Mouse (Mus musculus): ENCODE measurements around the gene Erbb4. TPM values are rescaled to one million over a fixed set of nuclear protein-coding genes. Genes with fewer than 3 reads are reported as not detected.

Erbb4 gene
- polyA plus RNA-seq, 1 experiment: 0.11 TPM

DNA sequence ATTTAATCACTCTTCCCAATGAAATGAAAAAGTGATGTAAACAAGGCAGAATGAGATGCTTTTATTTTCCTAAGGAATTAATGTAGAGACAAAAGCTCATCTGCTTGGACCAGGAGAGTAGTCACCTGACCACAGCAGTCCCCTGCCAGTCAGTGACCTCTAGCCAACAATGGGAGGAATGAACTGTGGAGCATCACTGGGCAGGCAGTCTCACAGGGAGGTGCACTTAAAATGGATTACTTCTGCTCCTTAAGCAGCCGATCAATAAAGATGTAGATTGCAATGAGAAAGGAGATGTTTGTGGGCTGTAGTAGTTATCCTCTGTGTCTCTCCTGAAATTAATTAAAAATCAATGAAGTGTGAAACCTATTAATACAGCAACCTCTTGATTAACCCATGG, 1018.2 kb downstream of the Erbb4 start:
- DNase-seq (ENCODE audit: low read depth): no peak

DNA sequence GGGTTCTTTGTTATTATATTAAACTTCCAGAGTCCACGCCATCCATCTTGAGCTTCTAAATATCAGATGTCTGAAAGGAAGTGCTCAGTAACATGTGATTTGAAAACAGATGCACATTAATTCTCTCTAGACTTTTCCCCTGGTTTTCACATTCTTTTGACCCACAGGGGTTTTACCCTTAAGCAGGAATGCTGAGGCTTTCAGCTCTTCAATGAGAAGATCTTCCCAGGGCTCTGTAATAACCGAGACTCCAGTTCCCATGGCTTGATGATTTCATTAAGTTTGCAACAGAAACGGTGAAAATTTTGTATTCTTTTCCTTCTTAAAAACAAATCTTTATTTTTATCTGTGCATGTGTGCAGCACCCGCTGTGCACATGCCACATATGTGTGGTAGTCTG, 1051.4 kb downstream of the Erbb4 start:
- DNase-seq (ENCODE audit: low read depth): no peak

DNA sequence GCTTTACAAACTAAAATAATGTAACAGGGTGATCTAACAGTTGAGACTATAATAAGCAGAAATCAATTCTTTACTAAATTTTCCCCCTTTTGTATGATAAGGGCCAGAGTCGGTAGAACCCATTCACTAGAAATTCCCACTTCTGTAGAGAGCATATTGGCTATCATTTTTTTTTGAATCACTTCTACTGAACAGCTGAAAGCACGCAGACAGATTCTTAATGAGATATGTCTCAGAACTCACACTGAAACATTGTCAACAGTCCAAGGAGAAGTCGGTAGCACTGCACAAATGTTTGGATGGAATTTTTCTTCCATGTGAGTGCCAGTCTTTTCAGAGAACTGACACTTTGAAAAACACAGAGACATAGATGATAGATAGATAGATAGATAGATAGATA, 1053.1 kb downstream of the Erbb4 start:
- DNase-seq (ENCODE audit: low read depth): no peak

DNA sequence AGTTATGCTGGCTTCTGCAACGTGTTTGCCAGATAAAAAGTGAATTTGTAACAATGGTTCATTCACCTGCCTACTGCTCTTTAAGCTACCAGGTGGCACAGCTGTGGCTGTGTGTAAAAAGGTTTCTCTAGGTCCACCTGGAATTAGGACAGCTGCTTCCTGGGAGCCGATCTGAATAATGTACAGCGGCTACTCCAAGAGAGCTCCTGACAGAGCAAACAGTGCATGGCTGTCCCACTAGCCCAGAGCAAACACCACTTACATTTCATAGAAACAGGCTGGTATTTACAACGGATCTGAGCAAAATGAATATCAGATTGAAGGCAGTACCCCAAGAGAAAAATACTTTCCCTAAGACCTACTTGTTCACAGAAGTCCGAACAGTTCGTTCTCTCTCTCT, 1058.0 kb downstream of the Erbb4 start:
- DNase-seq (ENCODE audit: low read depth): no peak

DNA sequence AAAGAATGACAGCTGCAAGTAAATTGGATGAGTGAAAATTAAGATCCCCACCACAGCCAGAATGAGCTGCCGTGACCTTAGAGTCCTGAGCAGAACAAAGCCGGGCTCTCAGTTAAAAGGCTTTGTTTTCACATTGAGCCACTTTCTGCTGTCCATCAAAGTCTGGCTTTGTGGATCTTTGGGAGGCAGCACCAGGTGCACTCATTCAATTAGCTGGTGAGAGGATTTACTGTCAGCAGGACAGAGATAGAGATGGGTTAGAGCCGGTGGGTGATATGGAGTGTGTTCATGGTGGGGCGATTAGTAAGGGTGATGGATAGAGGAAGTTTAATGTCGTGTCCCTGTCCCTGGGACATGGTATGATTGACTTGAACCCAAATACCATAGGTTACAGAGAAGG, 1060.7 kb downstream of the Erbb4 start:
- no peak for DNase-seq (ENCODE audit: low read depth)

DNA sequence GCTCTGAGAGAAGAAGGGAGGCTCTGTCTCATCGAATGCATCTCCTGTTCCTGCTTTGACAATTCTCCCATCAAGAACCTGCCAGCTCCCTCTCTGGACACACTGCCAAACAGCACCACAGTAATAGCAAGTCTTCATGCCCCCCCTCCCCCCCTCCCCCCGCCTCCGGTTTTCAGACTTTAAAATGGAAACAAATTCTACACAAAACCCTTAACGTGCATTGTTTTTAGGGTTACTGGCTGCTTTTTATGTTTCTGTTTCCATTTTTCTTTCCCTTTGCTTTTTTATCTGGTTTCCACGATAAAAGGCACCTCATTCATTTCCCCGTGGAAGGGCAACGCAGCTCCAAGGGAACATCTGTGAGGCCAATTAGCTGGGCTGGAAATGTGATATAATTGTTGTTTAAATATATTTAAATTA, 1061.3 kb downstream of the Erbb4 start:
- no peak for DNase-seq (ENCODE audit: low read depth)

DNA sequence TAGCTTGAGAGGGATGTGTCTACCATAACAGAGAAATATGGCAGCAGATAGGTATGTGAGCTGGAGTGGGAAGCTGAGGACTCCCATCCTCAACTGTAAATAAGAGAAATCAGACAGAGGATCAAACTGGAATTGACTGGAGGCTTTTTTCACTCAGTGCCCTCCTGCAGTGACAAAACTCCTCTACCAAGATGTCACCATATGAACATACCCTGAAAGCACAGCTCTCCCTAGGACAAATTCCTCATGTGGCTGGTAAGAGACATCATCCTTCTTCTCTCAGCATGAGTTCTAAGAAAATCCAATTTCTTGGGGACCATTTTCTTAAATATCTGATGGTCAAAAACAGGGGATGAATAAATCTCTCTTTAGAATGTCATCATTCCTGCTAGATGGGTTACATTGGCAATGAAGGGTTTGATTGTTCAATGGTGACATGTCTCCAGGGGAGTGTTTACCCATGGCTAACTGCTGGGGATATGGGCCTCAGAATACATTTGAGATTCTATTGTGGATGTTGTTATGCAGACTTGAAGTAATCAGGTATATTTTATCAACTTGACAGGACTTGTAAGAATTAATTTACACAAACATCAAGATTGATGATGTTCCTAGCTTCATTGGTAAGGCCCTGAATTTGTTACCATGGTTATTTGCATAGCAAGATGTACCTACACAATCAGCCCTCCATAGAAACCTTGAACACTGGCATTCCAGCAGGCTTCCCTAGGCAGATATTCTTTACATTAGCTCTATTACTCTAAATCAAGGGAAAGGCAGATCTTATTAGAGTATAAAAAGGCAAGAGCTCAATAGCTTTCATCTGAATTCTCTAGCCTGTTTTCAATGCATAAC, 1083.5 kb downstream of the Erbb4 start:
- no peak for DNase-seq (ENCODE audit: low read depth)

DNA sequence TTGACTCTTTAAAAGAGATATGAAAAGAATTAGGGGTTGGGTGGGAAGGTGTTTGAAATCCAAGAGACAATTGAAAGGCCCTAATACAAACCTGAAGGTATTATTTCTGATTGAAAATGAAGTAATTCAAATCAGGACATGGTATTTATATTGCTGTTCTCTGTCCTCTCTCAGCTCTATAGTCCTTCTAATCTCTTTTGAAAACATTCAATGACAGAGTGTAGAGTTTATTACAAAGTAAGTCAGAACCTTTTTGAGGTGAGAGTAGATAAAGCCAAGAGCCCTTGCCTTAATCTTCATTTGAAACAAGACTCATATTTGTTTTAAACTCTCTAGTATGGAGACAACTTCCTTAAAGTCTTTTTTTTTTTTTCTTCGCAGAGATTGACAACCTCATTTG, 1087.8 kb downstream of the Erbb4 start:
- DNase-seq (ENCODE audit: low read depth): no peak

DNA sequence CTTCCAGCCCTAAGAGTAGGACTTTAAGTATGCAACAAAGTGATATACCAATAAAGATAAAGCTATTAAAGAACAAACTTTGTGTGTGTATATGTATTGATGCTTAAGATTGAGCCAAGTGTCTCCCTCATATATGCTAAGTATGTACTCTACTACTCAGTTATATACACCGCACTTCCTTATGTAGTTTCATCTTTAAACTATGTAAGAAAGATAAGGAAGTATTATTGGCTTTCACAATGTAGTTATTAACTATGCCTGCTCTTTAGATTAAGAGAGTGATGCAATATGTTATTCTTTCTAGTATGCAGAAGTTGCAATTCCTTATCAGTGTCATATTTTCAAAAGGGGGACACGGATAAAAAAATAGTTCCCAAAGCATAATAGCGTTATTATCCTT, 1088.2 kb downstream of the Erbb4 start:
- no peak for DNase-seq (ENCODE audit: low read depth)

Data from gonadal fat pad, adult 2 months (tissue).